Mouse (Mus musculus): ENCODE measurements around the gene Spesp1. TPM values are rescaled to one million over a fixed set of nuclear protein-coding genes. Genes with fewer than 3 reads are reported as not detected.

Spesp1 gene
- polyA plus RNA-seq, 1 experiment = 0.07 TPM

DNA sequence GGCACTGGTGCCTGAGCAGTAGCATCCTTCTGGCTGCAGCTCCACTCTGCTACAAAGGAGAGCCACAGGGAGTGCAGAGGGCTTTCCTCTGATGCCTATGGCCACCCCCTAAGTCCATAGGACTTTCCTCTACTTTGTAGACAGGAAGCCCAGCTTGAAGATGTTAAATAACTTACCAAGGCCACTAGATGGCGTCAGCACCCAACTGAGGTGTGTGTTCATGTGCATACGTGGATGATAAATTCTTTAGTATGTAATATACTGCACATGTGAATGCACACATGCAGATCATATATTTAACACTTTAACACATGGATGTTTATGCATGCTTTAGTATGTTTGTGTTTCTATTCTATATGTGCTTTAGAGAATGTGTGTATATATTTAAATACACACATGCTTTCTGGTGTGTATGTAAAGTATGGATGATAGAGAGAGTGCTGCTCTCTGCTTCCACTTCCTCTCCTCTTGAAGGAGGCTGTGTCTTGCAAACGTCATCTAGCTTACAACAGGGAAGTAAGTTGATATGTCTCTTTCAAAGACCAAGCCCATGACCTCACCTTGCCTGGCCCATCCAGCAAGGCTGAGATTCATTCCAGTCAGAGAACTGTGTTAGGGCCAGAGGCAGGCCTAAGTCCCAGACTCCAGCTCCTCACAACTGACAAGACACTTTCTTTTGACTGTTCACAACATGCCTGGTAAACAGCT, 28.1 kb downstream of the Spesp1 start:
- Histone ChIP-seq H3K27ac (ENCODE audit: control insufficient read depth, insufficient read depth, low read length) (peak overlapping the region; percentile 31; the same call in 1 of the 2 replicates), H3K4me1 (replicated peaks; ENCODE audit: control insufficient read depth, insufficient read depth, low read length) (peaks cover 14% of the 10 kb centered on the region), H3K36me3 (ENCODE audit: control insufficient read depth, insufficient read depth, low read length) (no peaks in the 10 kb centered on the region), H3K4me3 (ENCODE audit: control insufficient read depth, insufficient read depth, low read length) (no peak overlapping the region), H3K27me3 (ENCODE audit: control insufficient read depth, insufficient read depth, low read length) (no peaks in the 10 kb centered on the region)
- TF ChIP-seq CTCF (IDR thresholded peaks at IDR 0.05; ENCODE audit: borderline replicate concordance, control insufficient read depth, extremely low read depth, insufficient read depth, low read length, poor library complexity) (peak; percentile 22; the same call in 1 of the 2 replicates), POLR2A (IDR thresholded peaks at IDR 0.05; ENCODE audit: control insufficient read depth, extremely low read depth, insufficient read depth, low read length, poor library complexity) (no peak)
- WGBS = 10% methylated on average over 3 of the region's 3 CpGs
- DNase-seq = peak; percentile 29

DNA sequence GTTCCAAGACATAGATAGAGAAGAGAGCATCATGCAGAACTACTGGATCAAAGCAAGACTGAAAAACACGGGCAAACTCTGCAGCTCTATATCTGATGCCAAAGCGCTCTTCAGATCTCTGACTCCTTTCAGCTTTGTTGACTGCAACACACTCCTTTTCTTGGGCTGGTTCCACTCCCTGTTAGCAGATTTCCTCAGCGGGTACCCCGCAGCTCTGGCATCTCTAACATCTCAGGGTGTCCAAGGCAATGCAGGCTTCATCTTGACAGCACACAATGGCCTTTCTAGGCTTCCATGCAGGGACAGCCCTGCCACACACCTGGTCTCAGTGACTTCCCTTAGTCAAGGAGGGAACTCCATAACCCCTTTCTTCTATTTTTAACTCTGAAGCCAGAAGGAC, 31.7 kb downstream of the Spesp1 start:
- no peak for TF ChIP-seq POLR2A (IDR thresholded peaks at IDR 0.05; ENCODE audit: control insufficient read depth, extremely low read depth, insufficient read depth, low read length, poor library complexity)
- TF ChIP-seq CTCF (IDR thresholded peaks at IDR 0.05; ENCODE audit: borderline replicate concordance, control insufficient read depth, extremely low read depth, insufficient read depth, low read length, poor library complexity) = no peak
- Histone ChIP-seq H3K27ac (ENCODE audit: control insufficient read depth, insufficient read depth, low read length) (no peak overlapping the region), H3K4me1 (replicated peaks; ENCODE audit: control insufficient read depth, insufficient read depth, low read length) (peaks cover 4% of the 10 kb centered on the region; the same call in 1 of the 2 replicates), H3K27me3 (ENCODE audit: control insufficient read depth, insufficient read depth, low read length) (no peaks in the 10 kb centered on the region), H3K36me3 (ENCODE audit: control insufficient read depth, insufficient read depth, low read length) (no peaks in the 10 kb centered on the region), H3K4me3 (ENCODE audit: control insufficient read depth, insufficient read depth, low read length) (no peak overlapping the region)
- DNase-seq = no peak
- WGBS = 90% methylated on average over 4 of the region's 4 CpGs

DNA sequence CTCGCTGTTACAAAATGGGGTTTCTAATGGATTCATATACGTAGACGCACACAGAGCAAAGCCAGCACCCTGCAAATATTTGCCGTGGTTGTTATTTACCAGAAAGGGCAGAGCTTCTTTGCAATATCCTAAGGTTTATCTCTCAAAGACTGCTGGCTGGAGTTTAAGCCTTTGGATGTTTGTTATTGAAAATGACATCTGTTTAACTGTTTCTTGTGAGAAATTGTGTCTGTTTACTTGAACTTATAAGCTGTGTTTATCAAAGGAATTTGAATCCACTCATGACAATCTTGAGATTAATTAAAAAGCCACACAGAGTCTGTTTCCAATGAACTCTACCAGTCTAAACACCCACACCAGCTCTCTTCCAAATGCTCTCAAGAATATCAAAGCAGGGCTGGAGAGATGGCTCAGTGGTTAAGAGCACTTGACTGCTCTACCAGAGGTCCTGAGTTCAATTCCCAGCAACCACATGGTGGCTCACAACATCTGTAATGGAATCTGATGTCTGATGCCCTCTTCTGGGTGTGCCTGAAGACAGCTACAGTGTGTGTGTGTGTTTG, 35.5 kb downstream of the Spesp1 start:
- Histone ChIP-seq H3K36me3 (ENCODE audit: control insufficient read depth, insufficient read depth, low read length) (no peaks in the 10 kb centered on the region), H3K4me3 (ENCODE audit: control insufficient read depth, insufficient read depth, low read length) (no peak overlapping the region), H3K27ac (ENCODE audit: control insufficient read depth, insufficient read depth, low read length) (no peak overlapping the region), H3K4me1 (replicated peaks; ENCODE audit: control insufficient read depth, insufficient read depth, low read length) (0 out of 2 replicates have a peak, but pooled peaks cover 4% of the 10 kb centered on the region), H3K27me3 (ENCODE audit: control insufficient read depth, insufficient read depth, low read length) (no peaks in the 10 kb centered on the region)
- 92% methylated on average over 4 of the region's 4 CpGs for WGBS
- no peak for DNase-seq
- no peak for TF ChIP-seq POLR2A (IDR thresholded peaks at IDR 0.05; ENCODE audit: control insufficient read depth, extremely low read depth, insufficient read depth, low read length, poor library complexity)
- TF ChIP-seq CTCF (IDR thresholded peaks at IDR 0.05; ENCODE audit: borderline replicate concordance, control insufficient read depth, extremely low read depth, insufficient read depth, low read length, poor library complexity) = no peak

DNA sequence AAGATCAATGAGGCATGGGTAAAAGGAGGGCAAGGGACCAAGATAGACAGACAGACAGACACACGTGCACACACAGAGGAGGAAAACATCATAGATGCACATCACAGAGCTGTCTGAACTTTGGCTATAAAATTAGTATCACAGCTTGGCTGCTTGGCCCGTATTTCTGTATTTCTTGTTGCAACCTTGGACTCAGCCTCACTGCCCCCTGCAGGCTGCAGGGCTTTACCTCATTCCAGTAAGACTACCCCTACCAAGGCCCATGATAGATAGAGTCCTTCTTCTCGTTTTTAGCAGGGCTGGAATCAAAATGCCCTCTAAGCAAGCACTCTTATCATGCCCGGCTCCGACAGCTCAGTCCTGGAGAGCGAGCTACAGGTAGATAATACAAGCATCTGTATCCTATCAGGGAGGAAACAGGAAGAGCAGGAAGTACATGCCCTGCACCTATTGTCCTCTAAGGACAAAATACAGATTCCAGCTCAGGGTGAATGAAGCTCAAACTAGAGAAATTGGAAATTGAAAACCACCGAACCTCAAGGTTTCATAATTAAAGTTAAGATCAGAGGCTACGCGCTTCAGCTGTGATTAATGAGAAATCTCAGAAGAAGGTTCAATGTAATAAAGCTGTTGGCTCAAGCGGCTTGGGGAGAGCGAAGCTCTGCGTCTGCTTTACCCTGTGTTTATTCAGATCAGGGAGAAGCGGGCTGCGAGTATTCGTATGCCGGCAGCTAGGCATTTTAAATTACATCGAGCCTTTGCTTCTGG, 36.2 kb downstream of the Spesp1 start:
- DNase-seq = no peak
- H3K36me3 ChIP-seq (ENCODE audit: control insufficient read depth, insufficient read depth, low read length) = no peaks in the 10 kb centered on the region
- H3K27me3 ChIP-seq (ENCODE audit: control insufficient read depth, insufficient read depth, low read length) = no peaks in the 10 kb centered on the region
- H3K27ac ChIP-seq (ENCODE audit: control insufficient read depth, insufficient read depth, low read length) = 0 out of 2 replicates have a peak overlapping the region, but pooled peaks have one; percentile 27
- 85% methylated on average over 17 of the region's 17 CpGs for whole genome bisulfite sequencing
- H3K4me1 ChIP-seq (replicated peaks; ENCODE audit: control insufficient read depth, insufficient read depth, low read length) = 0 out of 2 replicates have a peak, but pooled peaks cover 4% of the 10 kb centered on the region
- no peak for TF ChIP-seq CTCF (IDR thresholded peaks at IDR 0.05; ENCODE audit: borderline replicate concordance, control insufficient read depth, extremely low read depth, insufficient read depth, low read length, poor library complexity)
- no peak for TF ChIP-seq POLR2A (IDR thresholded peaks at IDR 0.05; ENCODE audit: control insufficient read depth, extremely low read depth, insufficient read depth, low read length, poor library complexity)
- no peak overlapping the region for H3K4me3 ChIP-seq (ENCODE audit: control insufficient read depth, insufficient read depth, low read length)

DNA sequence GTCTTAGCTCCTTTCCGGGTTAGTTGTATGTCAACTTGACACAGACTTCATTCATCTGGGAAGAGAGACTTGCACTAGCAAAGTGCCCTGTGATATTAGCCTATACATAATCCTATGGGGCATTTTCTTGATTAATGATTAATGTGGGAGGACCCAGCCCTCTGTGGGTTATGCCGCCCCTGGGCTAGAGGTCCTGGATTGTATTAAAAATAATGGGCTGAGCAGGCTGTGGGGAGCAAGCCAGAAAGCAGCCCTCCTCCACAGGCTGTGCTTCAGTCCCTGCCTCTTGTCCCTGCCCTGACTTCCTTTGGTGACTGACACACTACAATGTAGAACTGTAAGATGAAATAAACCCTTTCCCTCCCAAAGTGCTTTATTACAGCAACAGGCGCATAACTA, 37.4 kb downstream of the Spesp1 start:
- Histone ChIP-seq H3K27me3 (ENCODE audit: control insufficient read depth, insufficient read depth, low read length) (no peaks in the 10 kb centered on the region), H3K4me3 (ENCODE audit: control insufficient read depth, insufficient read depth, low read length) (no peak overlapping the region)

DNA sequence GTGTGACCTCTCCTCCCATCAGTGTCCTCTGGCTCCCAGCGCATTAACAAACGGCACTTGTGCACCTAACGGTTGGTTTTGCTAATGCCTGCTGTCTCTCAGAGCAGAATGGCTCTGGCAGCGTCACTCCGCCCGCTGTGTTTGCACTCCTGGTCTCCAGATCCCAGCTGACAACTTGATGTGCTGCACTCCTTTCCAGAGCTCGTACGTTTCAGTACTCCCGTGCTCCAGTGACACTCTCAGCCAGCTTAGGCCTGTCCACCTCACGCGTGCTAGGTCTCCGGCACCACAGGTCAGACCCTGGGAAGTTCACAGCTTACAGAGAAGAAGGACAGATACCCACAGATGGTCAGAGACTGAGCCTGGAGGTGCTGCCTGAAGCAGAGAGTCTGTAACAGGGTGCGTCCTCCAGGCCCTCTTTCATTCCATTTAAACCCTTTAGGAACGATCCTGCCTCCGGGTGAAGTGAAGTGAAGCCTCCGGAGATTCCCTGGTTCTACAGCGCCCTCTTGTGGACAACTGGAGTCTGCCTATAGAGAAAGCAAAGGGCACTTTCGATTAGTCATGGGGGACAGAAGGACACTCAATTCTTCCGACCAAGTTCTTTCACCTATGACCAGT, 37.9 kb downstream of the Spesp1 start:
- H3K27ac ChIP-seq (ENCODE audit: control insufficient read depth, insufficient read depth, low read length) = no peak overlapping the region
- DNase-seq = peak; percentile 53
- no peaks in the 10 kb centered on the region for H3K36me3 ChIP-seq (ENCODE audit: control insufficient read depth, insufficient read depth, low read length)
- TF ChIP-seq POLR2A (IDR thresholded peaks at IDR 0.05; ENCODE audit: control insufficient read depth, extremely low read depth, insufficient read depth, low read length, poor library complexity) (no peak), CTCF (IDR thresholded peaks at IDR 0.05; ENCODE audit: borderline replicate concordance, control insufficient read depth, extremely low read depth, insufficient read depth, low read length, poor library complexity) (peak; percentile 41; the same call in 1 of the 2 replicates)
- no peaks in the 10 kb centered on the region for H3K4me1 ChIP-seq (replicated peaks; ENCODE audit: control insufficient read depth, insufficient read depth, low read length)
- WGBS = 54% methylated on average over 19 of the region's 19 CpGs
- H3K4me3 ChIP-seq (ENCODE audit: control insufficient read depth, insufficient read depth, low read length) = no peak overlapping the region
- H3K27me3 ChIP-seq (ENCODE audit: control insufficient read depth, insufficient read depth, low read length) = no peaks in the 10 kb centered on the region

More for the DNA sequence above, 37.4 kb downstream of the Spesp1 start:
- Histone ChIP-seq H3K4me1 (replicated peaks; ENCODE audit: control insufficient read depth, insufficient read depth, low read length) (no peaks in the 10 kb centered on the region), H3K27ac (ENCODE audit: control insufficient read depth, insufficient read depth, low read length) (no peak overlapping the region), H3K36me3 (ENCODE audit: control insufficient read depth, insufficient read depth, low read length) (no peaks in the 10 kb centered on the region)
- DNase-seq = no peak
- TF ChIP-seq POLR2A (IDR thresholded peaks at IDR 0.05; ENCODE audit: control insufficient read depth, extremely low read depth, insufficient read depth, low read length, poor library complexity) (no peak), CTCF (IDR thresholded peaks at IDR 0.05; ENCODE audit: borderline replicate concordance, control insufficient read depth, extremely low read depth, insufficient read depth, low read length, poor library complexity) (no peak)
- WGBS = 42% methylated on average over 3 of the region's 3 CpGs
